Mouse (Mus musculus) cortical plate, adult 2 months (tissue): Measurements from ENCODE around the gene Amigo2.

Experiments
- CTCF ChIP-seq: fragments of 200-500 bp; IDR thresholded peaks from 2 replicates; pipeline ENCODE4 v1.5.1; 2011; ENCODE audit warnings: mild to moderate bottlenecking, control low read depth, low read length; ENCODE audit not compliant: insufficient read depth; ENCODE audit errors: extremely low read depth
- POLR2A ChIP-seq: fragments of 200-500 bp; IDR thresholded peaks from 2 replicates; pipeline ENCODE4 v1.6.1; 2011; ENCODE audit warnings: mild to moderate bottlenecking, low read length, control low read depth; ENCODE audit not compliant: insufficient read depth; ENCODE audit errors: extremely low read depth

DNA sequence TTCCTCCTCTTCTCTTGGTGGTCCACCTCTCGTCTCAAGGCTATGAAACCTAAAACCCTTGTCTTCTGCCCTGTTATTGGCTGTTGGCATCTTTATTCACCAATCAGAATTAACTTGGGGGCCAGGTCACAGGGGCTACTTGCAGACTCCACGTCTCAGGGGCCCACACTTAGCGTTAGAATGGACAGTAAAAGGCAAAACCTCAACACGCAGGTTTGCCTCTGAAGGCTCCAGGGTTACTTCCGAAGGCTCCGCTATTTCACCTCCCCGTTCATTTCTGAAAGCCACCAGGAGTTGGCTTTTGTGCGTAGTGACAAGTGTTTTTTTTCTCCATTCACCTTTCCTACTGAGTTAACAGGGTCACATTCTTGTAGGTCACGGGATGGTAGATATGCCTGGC lies 15.2 kb upstream of the Amigo2 start:
- TF ChIP-seq POLR2A: no peak
- TF ChIP-seq CTCF: no peak
